Mouse (Mus musculus) G1E (cell line): ENCODE data around the gene Stub1.

Experiments
- CTCF ChIP-seq: IDR thresholded peaks from 2 replicates; pipeline ENCODE4 v1.5.1; 2012; ENCODE audit warnings: low read depth, low read length, inconsistent platforms, mixed read lengths
- GATA1 ChIP-seq: IDR thresholded peaks from 2 replicates; pipeline ENCODE4 v1.6.1; 2012; ENCODE audit warnings: borderline replicate concordance, low read length, inconsistent platforms, mixed read lengths
- POLR2AphosphoS5 ChIP-seq: IDR thresholded peaks from 2 replicates; pipeline ENCODE4 v1.6.1; 2012; ENCODE audit warnings: low read depth, low read length, inconsistent platforms; ENCODE audit not compliant: insufficient replicate concordance
- TAL1 ChIP-seq: conservative IDR thresholded peaks from 2 replicates; pipeline ENCODE4 v1.6.1; 2012; ENCODE audit warnings: low read depth, low read length, inconsistent platforms, mixed read lengths

GRCm38 (mm10) chr17:25842509-25842908 lies 9.3 kb upstream of the Stub1 start:
- TF ChIP-seq CTCF (no peak), POLR2AphosphoS5 (no peak), GATA1 (no peak), TAL1 (no peak)
